Mouse (Mus musculus) heart, embryonic 13.5 days (tissue): ENCODE data around the gene Ldhb. TPM values are rescaled to one million over a fixed set of nuclear protein-coding genes. Genes with fewer than 3 reads are reported as not detected.

Experiments used
- ATAC-seq: fragments of 200-750 bp; cut with Nextera tagmentation; 2 replicates; pipeline ENCODE4 v1.8.0; 2017; ENCODE audit warnings: moderate TSS enrichment; ENCODE audit not compliant: insufficient number of reproducible peaks, low FRiP score, low TSS enrichment; ENCODE audit errors: extremely low read depth
- H3K27ac ChIP-seq: fragments of 300-500 bp; sonication (generic); replicated peaks from 2 replicates; pipeline ENCODE4 v1.5.1; 2015; ENCODE audit warnings: moderate library complexity, mild to moderate bottlenecking, inconsistent platforms
- H3K27me3 ChIP-seq: fragments of 300-500 bp; sonication (generic); replicated peaks from 2 replicates; pipeline ENCODE4 v1.6.1; 2015; ENCODE audit warnings: mild to moderate bottlenecking, inconsistent platforms
- H3K36me3 ChIP-seq: fragments of 300-500 bp; sonication (generic); 2 replicates; pipeline ENCODE4 v1.6.1; 2015; ENCODE audit warnings: mild to moderate bottlenecking, inconsistent platforms
- H3K4me1 ChIP-seq: fragments of 300-500 bp; sonication (generic); 2 replicates; pipeline ENCODE4 v1.6.1; 2015; ENCODE audit warnings: inconsistent platforms
- H3K4me2 ChIP-seq: fragments of 300-500 bp; sonication (generic); 2 replicates; pipeline ENCODE4 v1.6.1; 2015; ENCODE audit warnings: inconsistent platforms, mild to moderate bottlenecking, moderate library complexity
- H3K4me3 ChIP-seq: fragments of 300-500 bp; sonication (generic); 2 replicates; pipeline ENCODE4 v1.5.1; 2015; ENCODE audit warnings: moderate library complexity, mild to moderate bottlenecking, inconsistent platforms
- H3K9ac ChIP-seq: fragments of 300-500 bp; sonication (generic); 2 replicates; pipeline ENCODE4 v1.6.1; 2015; ENCODE audit warnings: inconsistent platforms, mild to moderate bottlenecking, moderate library complexity
- H3K9me3 ChIP-seq: fragments of 300-500 bp; sonication (generic); 2 replicates; pipeline ENCODE4 v1.6.1; 2016; ENCODE audit warnings: inconsistent platforms
- WGBS: fragments of 180-500 bp; shearing (Covaris S2); methylation state at CpG from one replicate; pipeline ENCODE4 v1.1.7; 2015; ENCODE audit warnings: mixed read lengths; 5-methylcytosine and 5-hydroxymethylcytosine counted together
- polyA plus RNA-seq: library from polyadenylated mRNA; unstranded; fragments of >200 nt; fragmentation: Nextera tagmentation; extraction: Ambion mirVana; gene quantifications from 2 replicates; pipeline ENCODE4 v1.2.1, GENCODE M21; 2015

Gene Ldhb
- 990 and 1,118 TPM in 2 replicates for polyA plus RNA-seq

DNA sequence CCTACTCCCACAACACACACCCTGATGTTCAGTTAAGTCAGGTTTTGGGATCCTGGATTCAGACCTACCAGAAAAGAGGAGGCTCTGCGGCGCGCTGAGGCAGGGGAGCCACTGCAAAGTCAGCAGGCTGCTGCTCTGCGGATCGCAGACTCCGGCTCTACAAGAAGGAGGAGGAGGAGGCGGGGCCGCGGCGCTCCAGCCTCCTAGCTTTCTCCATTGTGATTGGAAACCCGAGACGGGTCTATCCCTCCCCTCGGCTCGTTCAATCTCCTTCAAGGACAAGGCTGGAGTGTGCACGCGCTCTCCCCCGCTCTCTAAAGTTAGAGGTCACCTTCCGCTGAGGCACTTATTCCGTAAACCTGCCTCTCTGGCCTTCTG lies at the start of gene Ldhb:
Gene Ldhb (minus strand): TSS at position 173 of the 378 bp plus-strand sequence.
- Histone ChIP-seq H3K27ac (peak within 1 kb of the TSS; percentile 90), H3K27me3 (peaks cover 11% of the 10 kb centered on the region), H3K9ac (peak within 1 kb of the TSS; percentile 91), H3K36me3 (peaks cover 26% of the 10 kb centered on the region), H3K4me2 (peak within 1 kb of the TSS; percentile 73), H3K9me3 (no peaks in the 10 kb centered on the region), H3K4me1 (peaks cover 48% of the 10 kb centered on the region), H3K4me3 (peak within 1 kb of the TSS; percentile 62)
- ATAC-seq = peak; percentile 93
- WGBS = 0% methylated on average over 19 of the region's 19 CpGs

DNA sequence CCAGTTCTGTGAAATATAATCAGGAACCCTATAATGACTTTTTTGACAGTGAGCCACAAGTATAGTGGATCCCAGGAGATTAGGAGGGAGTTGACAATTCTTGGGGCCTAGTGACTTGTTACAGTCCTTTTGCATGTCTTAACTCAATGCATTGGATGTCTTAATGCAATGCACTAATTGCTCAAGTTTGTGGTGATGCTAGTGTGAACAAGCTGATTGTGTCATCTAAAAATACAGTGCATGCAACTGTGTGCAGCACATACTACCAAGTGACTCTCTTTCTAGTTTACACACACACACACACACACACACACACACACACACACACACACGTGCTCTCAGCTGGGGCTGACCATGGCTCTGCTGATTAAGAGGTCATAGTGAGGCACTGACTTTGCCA lies 48.2 kb upstream of the Ldhb start:
- Histone ChIP-seq H3K9me3 (no peaks in the 10 kb centered on the region), H3K4me3 (no peak overlapping the region), H3K4me1 (peaks cover 12% of the 10 kb centered on the region), H3K27me3 (no peaks in the 10 kb centered on the region; the same call in 1 of the 2 replicates), H3K9ac (no peak overlapping the region), H3K36me3 (no peaks in the 10 kb centered on the region), H3K4me2 (no peak overlapping the region), H3K27ac (no peak overlapping the region)
- ATAC-seq = no peak
- WGBS = 38% methylated on average over 1 of the region's 1 CpGs

DNA sequence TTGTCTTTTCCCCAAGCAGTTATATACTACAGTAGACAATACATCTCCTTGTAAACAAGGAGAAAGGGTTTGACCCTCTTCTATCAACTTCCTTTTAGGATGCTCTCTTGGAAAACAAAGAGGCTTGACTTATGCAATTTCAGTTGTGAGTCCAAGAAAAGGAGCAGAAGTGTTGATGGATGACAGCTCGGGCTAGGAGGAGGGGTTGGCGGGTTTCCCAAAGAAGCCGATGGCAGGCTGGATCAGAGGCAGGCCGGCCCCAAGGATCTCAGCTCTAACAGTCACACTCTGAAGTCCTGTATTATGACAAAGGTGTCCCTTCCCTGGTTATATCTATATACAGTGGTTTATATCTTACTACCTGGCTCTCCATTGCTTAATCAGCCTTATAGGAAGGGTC lies 43.7 kb upstream of the Ldhb start:
- no peaks in the 10 kb centered on the region for H3K36me3 ChIP-seq
- 29% methylated on average over 4 of the region's 4 CpGs for WGBS
- no peak overlapping the region for H3K27ac ChIP-seq

DNA sequence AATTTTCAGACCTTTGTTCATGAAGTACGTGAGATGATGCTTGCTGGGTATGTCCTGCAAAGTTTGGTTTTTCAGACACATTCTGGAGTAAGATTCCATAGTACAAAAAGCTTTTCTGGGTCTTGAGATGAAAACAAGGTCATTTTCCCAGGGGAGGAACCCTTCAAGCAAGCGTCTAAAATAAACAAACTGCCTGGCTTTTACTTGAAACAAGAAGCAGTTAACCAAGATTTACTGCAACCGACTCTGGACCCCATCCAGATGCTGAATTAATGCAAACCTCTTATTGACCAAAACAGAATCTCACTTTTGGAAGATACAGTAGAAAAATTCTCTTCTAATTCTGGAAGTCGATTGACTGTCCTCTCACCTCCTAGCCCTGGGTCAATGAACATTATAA lies 43.1 kb upstream of the Ldhb start:
- Histone ChIP-seq H3K27me3 (no peaks in the 10 kb centered on the region), H3K9me3 (no peaks in the 10 kb centered on the region), H3K4me3 (no peak overlapping the region), H3K27ac (no peak overlapping the region), H3K4me1 (peaks cover 11% of the 10 kb centered on the region), H3K36me3 (no peaks in the 10 kb centered on the region), H3K4me2 (no peak overlapping the region), H3K9ac (no peak overlapping the region)
- WGBS = 61% methylated on average over 4 of the region's 4 CpGs
- no peak for ATAC-seq

More for the DNA sequence above, 43.7 kb upstream of the Ldhb start:
- H3K4me2 ChIP-seq = no peak overlapping the region
- H3K4me1 ChIP-seq = peaks cover 11% of the 10 kb centered on the region
- no peaks in the 10 kb centered on the region for H3K9me3 ChIP-seq
- no peak for ATAC-seq
- H3K4me3 ChIP-seq = no peak overlapping the region
- no peak overlapping the region for H3K9ac ChIP-seq
- H3K27me3 ChIP-seq = no peaks in the 10 kb centered on the region

DNA sequence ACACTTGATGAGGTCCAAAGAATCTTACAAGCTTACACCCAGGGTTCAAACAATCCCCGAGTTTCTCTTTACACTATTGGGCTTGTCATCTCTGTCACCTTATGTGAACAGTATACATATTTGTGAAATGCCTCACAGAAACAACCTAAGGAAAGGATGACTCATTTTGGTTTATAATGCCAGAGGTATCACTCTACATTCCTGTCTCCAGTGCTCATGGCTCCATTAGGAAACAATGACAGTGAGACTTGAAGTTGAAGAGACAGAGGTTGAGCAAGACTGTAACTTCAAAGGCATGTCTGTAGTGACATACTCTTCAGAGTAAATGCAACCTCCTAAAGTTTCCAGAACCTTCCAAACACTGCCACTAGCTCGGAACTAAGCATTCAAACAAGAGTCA lies 40.6 kb upstream of the Ldhb start:
- Histone ChIP-seq H3K4me3 (no peak overlapping the region), H3K27me3 (no peaks in the 10 kb centered on the region), H3K9me3 (no peaks in the 10 kb centered on the region), H3K9ac (no peak overlapping the region), H3K4me1 (peaks cover 21% of the 10 kb centered on the region), H3K27ac (no peak overlapping the region), H3K36me3 (no peaks in the 10 kb centered on the region), H3K4me2 (no peak overlapping the region)
- 71% methylated on average over 2 of the region's 2 CpGs for WGBS
- ATAC-seq = no peak

DNA sequence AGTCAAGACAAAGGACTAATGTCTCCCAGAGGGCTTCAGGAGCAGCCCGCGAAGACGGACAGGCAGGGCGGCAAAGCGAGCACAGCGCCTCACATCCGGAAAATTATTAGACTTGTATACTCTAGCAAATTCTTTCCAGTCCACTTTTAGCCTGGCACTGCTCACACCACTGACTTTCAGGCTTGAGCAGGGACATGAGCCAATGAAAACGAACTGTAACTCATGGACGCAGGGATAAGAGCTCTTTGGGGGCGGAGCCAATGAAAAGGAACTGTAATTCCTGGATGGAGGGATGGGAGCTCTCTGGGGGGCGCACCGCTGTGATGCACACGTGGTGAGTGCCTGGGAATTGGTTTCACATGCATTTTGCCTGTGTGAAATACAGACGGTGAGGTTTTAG lies 37.4 kb upstream of the Ldhb start:
- H3K4me2 ChIP-seq = peak overlapping the region; percentile 46
- ATAC-seq = peak; percentile 42; the same call in 1 of the 2 replicates
- no peak overlapping the region for H3K9ac ChIP-seq
- H3K27me3 ChIP-seq = no peaks in the 10 kb centered on the region
- peak overlapping the region; percentile 65 for H3K27ac ChIP-seq
- H3K36me3 ChIP-seq = no peaks in the 10 kb centered on the region
- H3K4me3 ChIP-seq = no peak overlapping the region; the same call in 1 of the 2 replicates
- H3K9me3 ChIP-seq = no peaks in the 10 kb centered on the region
- 46% methylated on average over 14 of the region's 14 CpGs for WGBS
- H3K4me1 ChIP-seq = peaks cover 23% of the 10 kb centered on the region

DNA sequence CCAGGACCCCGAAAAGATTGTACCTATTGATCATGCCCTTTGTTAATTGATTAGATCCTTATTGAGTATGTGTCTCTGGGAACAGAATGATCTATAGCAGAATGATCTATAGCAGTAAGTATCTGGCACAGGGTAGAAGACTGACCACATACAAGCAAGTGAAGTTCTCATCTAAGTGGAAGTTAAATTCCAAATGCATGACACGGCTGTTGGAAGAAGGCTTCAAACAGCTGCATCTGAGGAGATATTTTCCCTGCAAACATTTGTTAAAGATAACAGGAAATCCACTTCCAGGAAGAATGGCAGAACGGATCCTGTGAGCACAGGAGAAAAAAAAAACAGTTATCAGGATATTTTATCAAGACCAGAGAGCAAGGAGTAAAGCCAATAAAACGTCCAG lies 35.9 kb upstream of the Ldhb start:
- Histone ChIP-seq H3K27me3 (no peaks in the 10 kb centered on the region), H3K4me1 (peaks cover 25% of the 10 kb centered on the region), H3K4me2 (no peak overlapping the region), H3K9ac (no peak overlapping the region), H3K36me3 (no peaks in the 10 kb centered on the region), H3K9me3 (no peaks in the 10 kb centered on the region), H3K4me3 (no peak overlapping the region), H3K27ac (no peak overlapping the region)
- WGBS = 45% methylated on average over 4 of the region's 4 CpGs
- no peak for ATAC-seq

DNA sequence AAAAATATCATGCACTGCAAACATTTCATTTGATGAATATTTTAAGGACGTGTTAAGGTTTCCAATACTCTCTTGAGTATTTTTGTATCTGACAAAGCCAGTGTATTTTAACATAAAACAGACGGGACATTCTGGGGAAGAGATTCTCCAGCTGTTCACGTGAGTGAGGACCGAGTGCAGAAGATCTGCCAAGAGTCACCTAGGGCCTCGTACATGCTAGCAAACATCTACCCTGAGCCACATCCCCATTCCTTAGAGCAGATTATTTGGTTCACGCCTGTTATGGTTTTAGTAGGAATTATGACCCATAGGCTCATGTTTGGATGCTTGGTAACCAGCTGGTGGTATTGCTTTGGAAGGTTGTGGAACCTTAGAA lies 35.0 kb upstream of the Ldhb start:
- 61% methylated on average over 6 of the region's 6 CpGs for WGBS
- H3K9ac ChIP-seq = no peak overlapping the region
- H3K27ac ChIP-seq = no peak overlapping the region; the same call in 1 of the 2 replicates
- ATAC-seq = no peak
- no peaks in the 10 kb centered on the region for H3K27me3 ChIP-seq
- no peaks in the 10 kb centered on the region for H3K9me3 ChIP-seq
- no peaks in the 10 kb centered on the region for H3K36me3 ChIP-seq
- H3K4me3 ChIP-seq = no peak overlapping the region
- no peak overlapping the region for H3K4me2 ChIP-seq
- peaks cover 31% of the 10 kb centered on the region for H3K4me1 ChIP-seq

DNA sequence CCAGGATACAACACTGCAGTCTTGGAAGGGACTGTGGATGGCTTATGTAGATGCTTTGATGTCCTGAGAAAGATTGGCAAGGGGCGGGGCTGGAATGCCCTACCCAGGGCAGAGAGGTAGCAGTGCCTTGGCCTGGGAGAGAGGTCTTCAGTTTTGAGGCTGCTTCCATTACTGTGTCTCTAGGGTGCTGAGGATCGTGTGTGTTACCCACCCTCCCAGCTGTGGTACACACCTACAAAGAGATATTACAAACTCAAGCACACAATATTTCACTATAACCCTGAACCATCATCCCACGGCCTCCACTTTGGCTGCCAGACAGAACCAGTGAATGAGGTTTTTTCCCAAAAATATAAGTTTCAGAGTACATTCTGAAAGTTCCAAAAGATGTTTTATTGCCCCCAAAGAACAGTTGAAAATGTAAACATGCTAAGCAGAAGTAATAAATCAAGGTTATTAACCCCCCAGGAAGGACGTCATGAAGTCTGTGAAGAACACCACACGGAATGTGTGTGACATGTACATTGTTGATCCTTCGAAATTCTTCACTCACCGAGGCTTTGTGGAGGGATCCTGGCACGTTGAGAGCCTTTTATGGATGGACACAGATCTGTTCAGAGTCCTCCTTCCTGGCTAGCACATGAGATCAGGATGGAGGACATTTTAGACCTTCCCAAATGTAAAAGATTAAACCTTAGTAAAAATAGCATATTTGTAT lies 34.5 kb upstream of the Ldhb start:
- no peaks in the 10 kb centered on the region for H3K27me3 ChIP-seq
- no peak overlapping the region for H3K9ac ChIP-seq
- peaks cover 31% of the 10 kb centered on the region for H3K4me1 ChIP-seq
- 70% methylated on average over 8 of the region's 8 CpGs for WGBS
- H3K4me3 ChIP-seq = no peak overlapping the region
- H3K4me2 ChIP-seq = no peak overlapping the region
- no peaks in the 10 kb centered on the region for H3K9me3 ChIP-seq
- no peaks in the 10 kb centered on the region for H3K36me3 ChIP-seq
- no peak overlapping the region for H3K27ac ChIP-seq
- no peak for ATAC-seq

DNA sequence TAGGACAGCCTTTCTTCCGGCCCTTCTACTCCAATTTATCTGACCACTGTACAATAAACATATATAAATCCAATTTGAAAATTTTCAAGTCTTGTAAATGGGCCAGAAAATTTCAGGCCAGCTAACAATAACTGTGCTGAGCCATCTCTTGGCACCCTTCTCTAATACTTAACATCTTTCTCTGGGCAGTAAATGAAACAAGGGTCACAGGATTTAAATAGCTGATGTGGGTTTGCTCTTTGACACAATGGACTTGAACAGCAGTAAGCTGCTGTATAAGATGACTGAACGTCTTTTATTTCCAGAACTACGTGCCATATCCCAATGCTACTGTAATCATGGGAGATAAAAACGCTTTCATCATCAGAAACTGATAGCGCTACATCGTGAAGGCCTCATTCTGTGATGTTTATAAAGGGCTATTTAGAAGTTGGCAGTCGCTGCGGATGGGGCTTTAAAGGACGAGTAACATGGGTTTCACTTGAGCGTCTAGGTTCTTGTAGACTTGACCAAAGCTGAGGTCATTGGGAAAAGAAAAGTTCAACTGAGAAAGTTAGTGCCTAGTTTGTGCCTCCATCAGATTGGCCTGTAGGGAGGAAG lies 32.9 kb upstream of the Ldhb start:
- Histone ChIP-seq H3K4me2 (no peak overlapping the region), H3K4me3 (no peak overlapping the region), H3K27me3 (no peaks in the 10 kb centered on the region), H3K9me3 (no peaks in the 10 kb centered on the region), H3K9ac (no peak overlapping the region), H3K4me1 (peaks cover 31% of the 10 kb centered on the region), H3K36me3 (no peaks in the 10 kb centered on the region), H3K27ac (no peak overlapping the region)
- no peak for ATAC-seq
- WGBS = 68% methylated on average over 10 of the region's 10 CpGs

DNA sequence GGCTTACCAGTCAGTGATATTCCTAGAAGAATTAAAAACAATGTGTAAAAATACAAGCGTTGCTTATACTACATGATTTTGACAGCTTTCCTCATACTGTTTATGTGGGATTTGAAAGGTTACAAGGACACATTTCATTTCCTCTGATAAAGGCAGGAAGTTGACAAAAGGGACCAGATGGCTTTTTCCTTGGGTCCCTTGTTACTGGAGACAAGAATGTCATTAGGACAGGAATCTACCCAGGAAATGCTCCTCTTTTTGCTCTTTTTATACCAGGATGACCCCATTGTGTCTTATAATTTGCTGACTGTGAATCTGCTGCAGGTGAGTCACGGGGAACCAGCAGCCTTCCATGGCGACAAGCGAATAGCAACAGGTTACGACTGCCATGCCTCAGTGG lies 32.4 kb upstream of the Ldhb start:
- H3K4me3 ChIP-seq = no peak overlapping the region
- H3K9me3 ChIP-seq = no peaks in the 10 kb centered on the region
- no peak overlapping the region for H3K9ac ChIP-seq
- H3K36me3 ChIP-seq = no peaks in the 10 kb centered on the region
- 68% methylated on average over 5 of the region's 5 CpGs for WGBS
- H3K4me2 ChIP-seq = no peak overlapping the region
- no peaks in the 10 kb centered on the region for H3K27me3 ChIP-seq
- ATAC-seq = no peak
- H3K4me1 ChIP-seq = peaks cover 30% of the 10 kb centered on the region
- H3K27ac ChIP-seq = no peak overlapping the region

DNA sequence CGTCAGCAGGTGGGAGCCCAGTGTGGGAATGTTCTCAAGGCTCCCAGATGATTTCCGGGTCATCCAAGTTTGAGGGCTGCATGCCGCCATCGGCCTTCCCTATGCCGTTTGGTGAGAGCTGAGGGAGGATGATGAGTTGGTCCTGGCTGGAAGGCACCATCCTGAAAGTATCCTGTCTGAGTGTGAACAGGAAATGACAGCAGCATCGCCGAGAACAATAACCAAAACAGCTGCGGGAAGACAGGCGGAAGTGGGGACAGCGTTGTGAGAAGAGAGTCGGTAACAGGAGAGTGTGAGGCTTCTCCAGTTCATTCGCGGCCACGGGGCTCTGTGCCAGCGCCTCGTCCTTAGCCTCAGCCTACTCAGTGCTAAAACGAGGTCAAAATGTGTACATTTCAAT lies 30.7 kb upstream of the Ldhb start:
- no peaks in the 10 kb centered on the region for H3K27me3 ChIP-seq
- no peak for ATAC-seq
- WGBS = 56% methylated on average over 17 of the region's 17 CpGs
- peaks cover 20% of the 10 kb centered on the region for H3K4me1 ChIP-seq
- H3K4me3 ChIP-seq = no peak overlapping the region
- no peak overlapping the region for H3K9ac ChIP-seq
- H3K9me3 ChIP-seq = no peaks in the 10 kb centered on the region
- H3K27ac ChIP-seq = 0 out of 2 replicates have a peak overlapping the region, but pooled peaks have one; percentile 20
- H3K4me2 ChIP-seq = no peak overlapping the region
- H3K36me3 ChIP-seq = no peaks in the 10 kb centered on the region
